Mouse (Mus musculus): ENCODE results near the gene Fcer1g.
"Not testable (repeated sequence)": the region's sequence is repeated elsewhere in the genome, so short reads cannot be mapped to it uniquely, and the experiment has no call there.

The Fcer1g gene

DNA sequence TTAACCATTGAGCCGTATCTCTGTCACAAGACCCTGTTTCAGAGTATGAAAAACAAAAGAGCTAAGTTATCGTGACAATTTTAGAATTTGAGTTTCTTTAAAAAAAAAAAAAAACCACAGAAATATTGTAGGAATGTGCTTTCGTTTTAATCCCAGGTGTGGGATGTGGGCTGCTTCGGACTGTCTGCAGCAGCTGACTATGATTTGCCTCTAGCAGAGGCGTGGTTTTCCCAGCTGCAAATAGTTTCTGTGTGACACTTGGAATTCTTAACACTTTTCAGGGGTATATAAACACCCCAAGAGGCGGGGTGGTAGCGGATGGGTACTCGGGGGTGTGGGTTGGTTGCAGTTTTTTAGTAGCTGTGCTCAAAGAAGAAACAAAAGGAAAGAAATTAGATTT, 11.2 kb upstream of the Fcer1g start:
- DNase-seq (ENCODE audit: low spot score) = no peak

DNA sequence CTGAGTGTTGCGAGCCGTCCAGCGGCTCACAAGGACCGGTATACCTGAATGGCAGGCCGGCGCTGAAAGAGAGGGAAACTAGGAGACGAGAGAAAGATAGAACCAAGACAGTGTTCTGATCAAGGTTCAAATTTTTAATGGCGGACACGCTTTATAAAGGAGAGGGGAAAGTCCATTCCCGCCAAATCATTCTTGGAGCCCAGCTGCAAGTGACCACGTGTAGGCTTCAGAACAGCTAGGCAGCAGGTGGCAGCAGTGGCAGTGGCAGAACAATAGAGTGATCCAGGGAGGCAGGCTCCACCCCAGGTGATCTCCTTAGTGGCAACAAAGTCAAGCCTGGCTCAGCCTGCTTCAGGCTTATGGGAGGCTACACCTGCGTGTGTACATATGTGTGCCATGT, 7.8 kb upstream of the Fcer1g start:
- not testable (repeated sequence) for DNase-seq (ENCODE audit: low spot score)

DNA sequence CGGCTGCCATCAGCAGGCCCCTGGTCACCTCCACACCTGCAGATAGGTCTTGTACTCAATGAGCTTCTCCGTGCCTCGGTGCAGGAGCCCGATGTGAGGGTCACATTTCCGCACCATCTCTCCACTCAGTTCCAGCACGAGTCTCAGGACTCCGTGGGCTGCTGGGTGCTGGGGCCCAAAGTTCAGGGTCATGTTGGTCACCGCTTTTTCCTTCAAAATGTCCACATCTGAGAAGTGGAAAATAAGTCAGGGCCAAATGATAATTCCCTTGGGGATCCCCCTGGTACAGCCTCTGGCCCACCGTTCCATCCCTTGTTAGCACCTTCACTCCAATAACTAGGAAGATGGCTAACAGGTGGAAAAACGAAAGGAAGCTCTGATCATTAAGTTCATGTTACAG, 6.7 kb upstream of the Fcer1g start:
- no peak for DNase-seq (ENCODE audit: low spot score)

DNA sequence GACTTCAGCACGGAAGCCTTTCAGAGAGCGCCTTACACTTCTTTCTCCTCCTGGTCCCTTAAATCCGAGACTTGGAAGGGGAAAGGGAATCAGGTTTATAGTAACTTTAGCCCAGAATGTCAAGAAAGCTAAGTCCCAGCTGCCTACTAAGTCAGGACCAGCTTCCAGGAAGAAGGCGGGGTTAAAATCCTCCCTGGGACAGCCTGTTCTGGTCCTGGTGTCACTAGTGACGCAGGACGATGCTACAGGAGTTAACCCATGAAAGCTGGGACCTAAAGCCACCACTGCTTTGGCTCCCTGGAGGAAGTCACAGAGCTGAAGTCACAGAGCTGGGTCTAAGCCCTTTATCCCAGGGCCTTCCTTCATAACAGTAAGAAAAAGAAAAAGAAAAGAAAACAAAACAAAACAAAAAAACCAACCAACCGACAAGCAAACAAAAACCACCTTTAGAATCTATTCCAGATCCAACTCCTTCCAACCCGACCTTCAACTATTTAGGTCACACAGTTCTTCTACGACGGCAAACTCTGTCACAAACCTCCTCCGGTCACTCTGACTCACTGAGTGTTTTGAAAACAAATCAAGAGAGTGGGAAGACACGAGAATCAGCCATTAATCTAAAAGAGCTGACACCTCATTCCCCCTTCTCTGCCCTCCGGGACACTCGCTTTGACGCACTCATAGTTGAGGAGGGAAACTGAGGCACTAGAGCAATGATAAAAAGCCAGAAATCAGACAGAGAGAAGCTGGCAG, 6.0 kb upstream of the Fcer1g start:
- peak; percentile 64 for DNase-seq (ENCODE audit: low spot score)

DNA sequence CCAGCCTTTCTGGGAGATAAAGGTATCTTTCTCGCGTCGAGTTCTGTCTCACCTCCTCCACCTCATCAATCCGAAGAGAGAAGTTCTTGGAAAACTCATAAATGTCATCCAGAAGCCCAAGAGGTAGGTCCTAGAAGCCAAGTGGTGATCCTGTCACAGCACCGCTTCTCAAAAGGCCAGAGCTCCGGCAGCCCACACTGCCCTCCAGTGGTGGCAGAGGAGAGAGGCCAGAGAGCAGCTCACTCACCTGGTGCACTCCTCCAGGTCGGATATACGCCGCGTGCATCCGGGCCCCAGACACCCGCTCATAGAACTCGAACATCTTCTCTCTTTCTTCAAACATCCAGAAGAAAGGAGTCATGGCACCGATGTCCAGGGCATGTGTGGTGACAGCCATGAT, 4.3 kb upstream of the Fcer1g start:
- peak; percentile 54 for DNase-seq (ENCODE audit: low spot score)

DNA sequence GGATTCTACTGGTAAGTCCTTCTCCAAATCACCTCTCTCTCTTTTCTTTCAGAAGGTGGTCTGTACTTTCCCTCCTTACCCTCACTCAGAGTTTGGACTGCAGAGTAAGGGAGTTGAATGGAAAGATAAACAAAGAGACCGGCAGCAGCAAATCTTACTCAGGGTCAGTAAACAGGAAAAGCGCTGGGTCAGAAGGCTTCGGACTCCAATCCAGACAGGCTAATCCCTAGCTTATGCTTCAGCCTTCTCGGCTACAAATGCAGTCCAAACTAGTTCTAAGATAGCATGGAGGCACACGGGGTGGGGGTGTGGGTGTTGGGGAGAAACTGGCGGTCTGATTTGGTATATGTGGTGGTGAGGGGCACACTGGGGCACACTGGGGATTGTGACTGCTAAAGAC, 3.3 kb upstream of the Fcer1g start:
- DNase-seq (ENCODE audit: low spot score) = no peak

DNA sequence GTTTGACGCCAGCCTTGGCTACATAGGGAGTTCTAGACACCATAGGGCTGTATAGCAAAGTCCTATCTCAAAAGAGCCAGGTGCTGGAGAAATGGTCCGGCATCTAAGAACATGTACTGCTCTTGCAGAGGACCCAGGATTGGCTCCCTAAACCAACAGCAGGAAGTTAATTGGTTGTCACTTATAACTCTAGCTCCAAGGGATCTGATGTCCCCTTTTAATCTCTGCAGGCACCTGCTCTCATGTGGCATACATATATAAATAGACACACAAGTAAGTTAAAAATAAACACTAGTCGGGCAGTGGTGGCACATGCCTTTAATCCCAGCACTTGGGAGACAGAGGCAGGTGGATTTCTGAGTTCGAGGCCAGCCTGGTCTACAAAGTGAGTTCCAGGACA, 1.6 kb upstream of the Fcer1g start:
- DNase-seq (ENCODE audit: low spot score) = no peak

DNA sequence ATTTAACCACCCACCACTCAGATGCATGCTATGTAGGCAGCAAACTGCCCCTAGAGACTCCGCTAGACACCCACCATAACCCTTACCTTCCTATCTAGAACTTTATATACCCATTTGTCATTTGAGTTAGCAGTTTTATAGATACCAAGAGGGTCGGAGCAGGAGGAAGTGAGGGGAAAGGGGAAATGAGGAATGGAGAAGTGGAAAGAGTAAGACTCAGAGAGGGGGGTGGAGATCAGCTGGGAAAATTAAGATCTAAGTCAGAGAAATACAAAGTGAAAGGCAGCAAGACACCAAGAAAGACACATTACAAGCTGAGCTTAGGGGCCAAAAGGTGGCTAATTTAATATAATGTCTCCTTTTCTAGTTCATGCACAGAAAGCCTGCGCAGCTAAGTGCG, 373 bp upstream of the Fcer1g start:
- no peak for DNase-seq (ENCODE audit: low spot score)

DNA sequence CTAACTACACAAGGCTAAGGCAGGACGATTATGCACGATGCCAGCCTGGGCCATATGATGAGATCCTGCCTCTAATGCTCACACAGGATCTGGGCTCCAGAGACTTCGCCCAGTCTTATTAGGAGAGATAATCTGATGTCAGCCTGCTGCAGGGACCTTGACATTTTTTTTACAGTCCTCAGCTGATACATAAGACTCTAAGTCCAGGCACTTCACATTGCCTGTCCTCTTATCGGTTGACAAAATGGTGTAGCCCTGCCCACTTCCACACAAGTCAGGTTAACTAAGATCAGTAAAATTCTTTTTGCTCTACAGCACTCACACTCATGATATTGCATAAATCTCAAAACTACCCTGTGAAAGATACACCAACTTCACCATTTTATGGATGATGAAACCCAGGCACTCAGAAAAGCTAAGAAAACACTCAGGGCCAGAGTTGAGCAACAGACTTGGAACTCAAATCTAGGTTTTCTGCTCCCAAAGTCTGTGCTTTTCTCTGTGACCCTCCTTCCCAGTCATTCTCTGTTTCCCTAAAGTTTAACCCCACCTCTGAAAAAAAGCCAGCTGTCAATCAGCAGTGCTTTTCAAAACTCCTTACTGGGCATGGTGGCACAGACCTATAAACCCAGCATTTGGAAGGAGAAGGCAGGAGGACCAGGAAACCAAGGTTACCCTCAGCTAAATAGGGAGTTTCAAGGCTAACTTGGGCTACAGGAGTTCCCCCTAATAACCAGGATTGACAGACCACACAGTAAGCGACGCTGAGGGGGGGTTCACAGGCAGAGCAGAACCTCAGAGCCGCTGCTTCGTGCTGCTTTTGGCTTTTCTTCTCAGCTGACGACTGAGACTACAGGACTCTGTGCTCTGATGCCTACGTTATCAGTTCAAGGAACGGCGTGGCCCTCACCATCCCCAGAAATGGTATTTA, 1.1 kb downstream of the Fcer1g start:
- DNase-seq (ENCODE audit: low spot score) = no peak

DNA sequence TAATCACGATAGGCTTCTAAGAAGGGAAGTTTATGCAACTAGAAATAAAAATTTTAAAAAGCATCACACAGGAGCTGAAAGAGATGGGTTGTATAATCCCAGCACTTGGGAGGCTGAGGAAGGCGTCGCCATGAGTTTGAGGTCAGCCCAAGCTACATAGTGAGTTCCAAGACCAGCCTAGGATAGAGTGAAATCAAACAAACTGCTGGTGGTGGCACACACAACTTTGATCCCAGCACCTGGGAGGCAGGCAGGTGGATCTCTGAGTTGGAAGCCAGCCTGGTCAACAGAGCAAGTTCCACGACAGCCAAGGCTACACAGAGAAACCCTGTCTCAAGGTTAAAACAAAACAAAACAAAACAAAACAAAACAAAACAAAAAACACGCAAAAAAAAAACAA, 1.8 kb downstream of the Fcer1g start:
- no peak for DNase-seq (ENCODE audit: low spot score)

DNA sequence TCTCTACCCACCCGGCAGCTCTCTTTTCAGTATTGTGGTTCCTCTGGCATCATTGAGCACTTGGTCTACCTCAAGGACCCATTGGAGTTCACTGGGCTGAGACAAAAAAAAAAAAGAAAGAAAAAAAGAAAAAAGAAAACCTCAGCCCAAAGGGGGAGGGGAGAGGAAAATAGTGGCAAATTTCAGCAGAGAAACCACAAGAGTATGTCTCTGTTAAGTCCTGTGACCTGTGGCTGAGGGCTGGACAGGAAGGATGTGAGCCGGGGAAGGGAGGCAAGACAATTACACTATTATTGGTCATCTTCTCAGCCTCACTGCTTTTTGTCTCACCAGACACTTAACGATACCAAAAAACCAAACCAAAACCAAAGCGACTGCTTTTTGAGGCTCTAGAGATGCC, 2.3 kb downstream of the Fcer1g start:
- DNase-seq (ENCODE audit: low spot score) = no peak

DNA sequence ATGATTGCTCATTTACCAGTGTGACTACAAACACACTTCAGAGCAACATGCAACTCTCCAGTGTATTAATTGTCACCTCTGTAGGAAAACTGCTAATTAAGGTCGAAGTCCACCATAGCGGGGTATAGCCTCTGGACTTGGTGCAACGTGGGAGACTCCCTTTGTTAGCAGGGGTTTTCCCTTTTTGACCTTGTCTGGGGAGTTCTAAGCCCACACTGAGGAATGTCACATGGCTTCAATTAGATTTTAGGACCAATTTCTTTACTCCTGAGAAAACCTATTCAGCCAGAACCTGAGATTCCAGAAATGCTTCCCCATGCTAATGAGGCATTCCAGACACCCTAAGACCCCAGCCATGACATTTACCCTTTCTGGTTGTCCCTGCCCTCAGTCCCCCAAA, 4.0 kb downstream of the Fcer1g start:
- no peak for DNase-seq (ENCODE audit: low spot score)

DNA sequence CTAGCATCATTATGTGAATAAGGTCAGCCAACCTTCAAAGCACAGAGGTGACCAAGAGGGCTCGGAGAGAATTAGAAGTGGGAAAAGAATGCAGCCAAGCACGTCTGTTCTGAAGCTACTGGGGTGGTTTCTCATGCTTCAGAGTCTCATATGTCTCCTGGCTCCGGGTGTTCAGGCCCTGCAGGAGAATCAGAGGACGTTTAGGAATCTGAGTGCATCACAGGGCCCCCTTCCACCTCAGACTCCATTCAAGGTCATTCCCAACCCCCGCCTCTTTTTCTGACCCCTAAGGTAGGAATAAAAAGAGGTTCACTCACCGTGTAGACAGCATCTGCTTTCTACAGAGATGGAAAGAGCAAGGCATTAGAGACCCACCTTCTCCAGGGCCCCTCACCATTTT, 4.4 kb downstream of the Fcer1g start:
- DNase-seq (ENCODE audit: low spot score) = no peak

DNA sequence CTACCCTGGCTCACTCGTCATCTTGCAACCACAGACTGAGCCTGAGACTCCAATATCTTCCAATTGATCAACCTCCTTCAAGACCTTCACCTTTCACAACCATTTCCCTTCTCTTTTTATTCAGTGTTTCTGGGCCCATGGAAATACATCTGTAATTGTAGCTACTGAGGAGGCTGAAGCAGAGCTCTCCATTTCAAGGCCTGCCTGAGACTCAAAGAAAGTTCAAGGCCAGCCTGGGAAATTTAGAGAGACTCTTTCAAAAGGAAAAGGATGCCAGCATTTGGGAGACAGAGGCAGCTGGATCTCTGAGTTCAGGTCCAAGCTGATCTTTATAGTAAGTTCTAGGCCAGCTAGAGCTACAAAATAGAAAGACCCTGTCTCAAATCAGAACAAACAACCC, 6.3 kb downstream of the Fcer1g start:
- DNase-seq (ENCODE audit: low spot score) = no peak

DNA sequence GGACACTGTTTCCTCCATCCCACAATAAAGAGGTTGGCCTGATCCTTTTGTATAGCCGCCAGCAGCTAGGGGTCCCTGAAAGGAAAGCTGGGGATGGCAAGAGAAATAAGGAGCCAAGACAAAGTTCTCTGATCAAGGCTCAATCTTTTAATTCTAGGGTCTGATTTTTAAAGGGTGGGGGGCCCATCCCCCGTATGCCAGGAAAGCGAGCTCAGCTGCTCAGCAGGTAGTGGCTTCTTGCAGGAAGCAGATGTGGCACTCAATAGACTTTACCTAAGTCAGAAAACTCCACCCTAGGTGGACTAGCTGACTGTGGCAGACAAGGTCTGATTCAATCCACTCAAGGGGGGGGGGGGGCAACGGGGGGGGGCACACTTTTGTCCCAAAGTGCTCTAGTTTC, 7.4 kb downstream of the Fcer1g start:
- no peak for DNase-seq (ENCODE audit: low spot score)

DNA sequence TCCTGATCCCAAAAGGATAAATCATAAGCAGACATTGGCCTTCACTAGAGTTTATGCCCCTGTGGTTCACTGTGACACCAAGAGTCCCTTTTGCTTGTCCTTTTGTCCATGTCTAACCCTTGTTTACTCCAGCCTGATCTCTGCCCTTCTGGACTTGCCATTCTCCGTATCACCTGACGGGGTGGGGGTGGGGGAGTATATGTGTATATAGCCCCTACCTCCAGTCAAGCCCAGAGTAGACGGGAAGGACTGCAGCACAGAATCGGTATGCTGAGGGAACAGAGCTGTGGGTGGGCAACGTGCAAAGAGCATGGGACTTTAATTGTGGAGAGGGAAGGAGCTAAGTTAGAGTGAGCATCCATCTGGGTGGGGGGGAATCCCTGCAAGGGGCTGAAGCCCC, 9.3 kb downstream of the Fcer1g start, which contains the start of gene Apoa2:
Gene Apoa2 (plus strand): TSS at position 198 of the 400 bp plus-strand sequence.
- DNase-seq (ENCODE audit: low spot score) = no peak

DNA sequence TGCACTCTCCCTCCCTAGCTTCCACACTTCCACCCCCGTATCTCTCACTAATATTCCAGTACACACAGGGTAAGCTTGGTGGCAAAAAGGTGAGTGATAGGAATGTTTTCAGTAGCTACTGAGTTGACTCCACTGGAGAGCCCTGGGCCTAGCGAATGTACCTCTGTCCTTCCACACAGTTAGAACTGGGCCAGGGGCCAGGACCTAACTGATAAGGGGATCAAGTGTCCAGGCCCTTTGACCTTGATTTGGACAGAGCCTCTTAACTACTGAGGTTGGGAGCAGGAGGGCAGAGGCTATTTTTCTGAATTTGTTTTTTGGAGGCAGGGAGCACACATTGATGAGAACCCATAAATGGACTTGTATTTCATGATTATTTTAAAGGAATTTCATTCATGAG, 10.4 kb downstream of the Fcer1g start:
- DNase-seq (ENCODE audit: low spot score) = no peak

DNA sequence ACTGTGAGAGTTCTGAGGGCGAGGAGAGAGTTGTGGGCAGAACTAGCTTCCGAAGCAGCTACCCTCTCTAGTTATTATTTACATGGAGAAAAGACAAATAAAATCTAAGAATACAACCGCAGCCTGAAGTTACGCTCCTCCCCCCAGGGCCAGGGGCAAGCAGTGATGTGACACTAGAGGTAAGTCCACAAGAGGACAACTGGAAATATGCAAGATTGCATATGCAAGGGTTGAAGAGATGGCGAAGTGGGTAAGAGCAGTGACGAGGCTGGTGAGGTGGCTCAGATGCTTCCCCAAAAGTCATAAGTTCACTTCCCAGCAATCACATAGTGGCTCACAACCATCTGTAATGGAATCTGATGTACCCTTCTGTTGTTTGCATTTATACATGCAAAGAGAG, 11.0 kb downstream of the Fcer1g start:
- DNase-seq (ENCODE audit: low spot score) = no peak

DNA sequence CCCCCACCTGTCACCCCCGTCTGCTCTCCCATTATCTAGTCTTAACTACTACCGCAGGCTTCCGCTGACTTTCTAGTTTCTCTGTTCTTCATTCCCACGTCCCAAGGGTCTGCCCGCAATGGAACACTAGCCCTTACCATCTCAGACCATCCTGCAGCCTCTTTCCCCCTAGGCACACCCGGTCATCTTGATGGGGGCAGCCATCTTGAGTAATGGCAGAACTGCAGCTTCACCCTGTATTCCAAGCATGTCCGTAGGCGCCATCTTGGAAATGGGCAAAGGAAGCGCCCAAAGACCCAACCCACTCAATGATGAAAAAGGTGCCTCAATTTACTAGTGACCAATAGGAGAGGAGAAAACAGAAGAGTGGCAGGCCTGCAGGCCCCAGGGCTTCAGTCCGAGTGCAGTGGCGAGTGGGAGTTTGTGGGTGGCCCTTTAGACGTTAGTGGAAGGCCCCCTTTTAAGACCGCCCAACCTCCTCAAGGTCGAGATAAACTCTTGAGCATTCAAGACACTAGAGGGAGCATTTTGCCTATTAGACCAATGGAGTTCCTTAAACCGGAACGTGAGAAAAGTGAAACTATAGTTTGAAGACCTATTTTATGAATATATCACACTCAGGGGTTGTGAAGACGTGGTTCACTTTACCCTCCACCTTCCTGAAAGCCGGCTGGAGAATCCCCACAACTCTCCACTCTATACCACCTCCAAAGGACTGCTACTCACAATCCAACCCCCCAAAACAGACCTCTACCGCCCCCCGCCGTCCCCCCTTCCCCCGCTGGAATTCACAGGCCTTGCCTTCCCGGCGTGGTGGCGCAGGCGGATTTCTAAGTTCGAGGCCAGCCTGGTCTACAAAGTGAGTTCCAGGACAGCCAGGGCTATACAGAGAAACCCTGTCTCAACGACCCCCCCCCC, 11.7 kb downstream of the Fcer1g start, which contains the start of gene Tomm40l:
Gene Tomm40l (minus strand): TSS at position 277 of the 918 bp plus-strand sequence.
- DNase-seq (ENCODE audit: low spot score) = peak; percentile 92

DNA sequence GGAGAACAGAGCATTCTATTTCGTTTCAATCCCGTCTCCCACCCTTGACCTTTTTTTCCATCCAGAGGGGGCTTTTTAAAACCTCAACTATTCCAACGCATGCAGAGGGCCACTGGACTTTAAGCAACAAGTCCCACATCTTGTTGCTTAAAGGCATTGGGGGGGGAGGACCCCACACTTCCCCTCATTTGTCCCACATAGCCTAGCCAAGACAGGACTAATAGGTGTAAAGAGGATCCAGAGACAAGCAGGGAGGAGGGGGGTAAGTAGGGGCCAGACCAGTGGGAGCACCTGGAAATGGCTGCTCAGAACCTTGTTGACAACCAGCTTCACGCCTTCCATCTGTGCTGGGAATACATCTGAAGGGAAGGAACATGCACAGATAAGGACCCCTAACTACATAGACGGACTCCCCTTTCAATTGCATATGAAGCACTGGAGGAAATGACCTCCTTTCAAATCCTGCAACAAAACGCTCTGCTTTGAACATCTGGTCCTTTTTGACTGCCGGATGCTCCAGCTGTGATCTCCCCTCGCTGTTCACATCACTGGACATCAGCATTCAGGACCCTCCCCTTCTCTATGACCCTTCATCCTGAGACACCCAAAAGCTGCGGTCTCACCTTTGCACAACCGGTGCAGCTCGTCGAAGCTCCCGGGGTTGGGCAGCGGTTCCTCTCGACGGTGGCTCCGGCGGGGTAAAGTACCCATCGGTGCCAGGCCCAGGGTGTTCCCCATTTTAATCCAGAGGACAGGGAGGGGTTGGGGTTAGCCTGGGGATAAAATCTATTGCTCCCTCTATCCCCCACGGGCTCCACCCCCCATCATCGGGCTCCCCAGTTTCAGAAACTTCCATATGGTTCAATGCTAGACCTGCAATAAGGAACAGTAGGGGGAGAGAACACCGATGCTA, 12.6 kb downstream of the Fcer1g start:
- peak; percentile 25 for DNase-seq (ENCODE audit: low spot score)

DNA sequence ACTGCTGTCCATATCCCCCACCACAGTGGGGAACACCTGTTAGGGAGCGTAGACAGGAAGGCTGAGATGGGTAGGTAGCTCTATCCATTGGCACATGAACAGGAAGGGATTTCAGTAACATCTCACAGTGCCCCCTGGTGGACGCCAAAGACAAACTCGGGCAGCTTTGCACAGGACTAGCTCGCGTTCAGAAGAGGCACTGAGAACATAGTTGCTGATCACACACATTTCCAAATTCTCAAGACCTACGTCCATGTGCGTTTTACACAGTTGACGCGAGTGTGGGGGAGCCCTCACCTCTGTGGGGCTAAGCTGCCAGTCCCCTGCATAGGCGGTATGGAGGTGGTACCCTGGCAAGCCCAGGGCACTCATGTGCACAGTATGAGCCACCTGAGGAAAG, 13.3 kb downstream of the Fcer1g start:
- DNase-seq (ENCODE audit: low spot score) = peak; percentile 86

Measured in urinary bladder, postnatal 14 days (tissue).